Mouse (Mus musculus): ENCODE data around the gene Trim14.

- TF ChIP-seq TCF12 (IDR thresholded peaks at IDR 0.05; ENCODE audit: insufficient read depth, poor library complexity, severe bottlenecking): no peak
- no peak for TF ChIP-seq MAX (IDR thresholded peaks at IDR 0.05; ENCODE audit: low read depth)
- no peak for TF ChIP-seq MYOD1 (IDR thresholded peaks at IDR 0.05; ENCODE audit: control insufficient read depth in 1 of 3, insufficient read length in 2 of 3, low read depth in 2 of 3)
Observed at GRCm38 (mm10) chr4:46495543-46495942, 40.4 kb downstream of the Trim14 start.
